In the genomic region with DNA sequence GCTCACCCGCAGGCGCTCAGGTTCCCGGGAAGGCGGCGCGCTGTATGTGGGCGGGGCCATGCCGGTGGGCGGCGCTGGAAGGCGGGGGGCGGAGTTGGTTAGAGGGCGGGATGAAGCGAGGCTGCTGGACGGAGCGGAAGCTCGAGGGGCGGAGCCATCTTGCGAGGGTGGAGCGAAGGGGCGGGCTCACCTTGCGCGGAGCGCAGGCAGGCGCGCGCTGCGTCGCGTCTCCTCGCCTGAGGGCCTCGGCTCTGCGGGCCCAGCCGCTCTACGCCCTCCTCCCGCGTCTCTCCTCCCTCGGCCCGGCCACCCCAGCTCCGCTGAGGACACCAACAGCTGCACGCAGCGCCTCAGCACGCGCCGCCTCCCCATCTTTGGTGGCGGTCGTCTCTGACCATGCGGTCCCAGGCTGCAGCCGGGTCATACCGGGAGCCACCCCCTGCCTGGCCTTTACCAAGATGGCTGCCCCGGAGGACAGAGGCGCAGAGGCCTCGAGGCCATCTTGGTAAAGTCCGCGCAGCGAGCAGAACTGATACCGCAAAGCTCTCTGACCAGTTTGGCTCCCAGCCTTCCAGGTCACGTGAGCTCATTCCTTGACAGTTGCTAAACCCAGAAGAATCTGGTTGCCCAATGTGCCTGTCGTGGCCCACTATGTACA, we compare ENCODE assay signal across 8 mouse cellular contexts. TPM values are rescaled to one million over a fixed set of nuclear protein-coding genes. Genes with fewer than 3 reads are reported as not detected.
DNase-seq lines count a peak whose midpoint lies in the region; ATAC-seq lines count a peak whose summit lies in the region.

A gene (minus strand): TSS at position 46 of the 658 bp plus-strand sequence.

- peak within 1 kb of the TSS; percentile 66 for H3K4me2 ChIP-seq in forebrain, embryonic 14.5 days (ENCODE audit: low read length)
- H3K4me2 ChIP-seq in neural tube, embryonic 15.5 days = peak within 1 kb of the TSS; percentile 63

- H3K27ac ChIP-seq in forebrain, embryonic 14.5 days (ENCODE audit: low read depth, low read length) = peak within 1 kb of the TSS; percentile 97
- H3K27ac ChIP-seq in neural tube, embryonic 15.5 days (replicated peaks) = peak within 1 kb of the TSS; percentile 99

- H3K36me3 ChIP-seq in forebrain, embryonic 14.5 days (ENCODE audit: control insufficient read depth, insufficient read depth, low read length) = no peaks in the 10 kb centered on the region
- H3K36me3 ChIP-seq in neural tube, embryonic 15.5 days = no peaks in the 10 kb centered on the region

- H3K4me1 ChIP-seq in forebrain, embryonic 14.5 days (ENCODE audit: control insufficient read depth, insufficient read depth, low read length) = no peaks in the 10 kb centered on the region
- peaks cover 7% of the 10 kb centered on the region; the same call in 1 of the 2 replicates for H3K4me1 ChIP-seq in neural tube, embryonic 15.5 days

- H3K9me3 ChIP-seq in forebrain, embryonic 14.5 days (replicated peaks; ENCODE audit: control insufficient read depth, low read length) = no peaks in the 10 kb centered on the region
- H3K9me3 ChIP-seq in neural tube, embryonic 15.5 days (replicated peaks) = no peaks in the 10 kb centered on the region

- H3K4me3 ChIP-seq in forebrain, embryonic 14.5 days (ENCODE audit: low read depth, low read length) = peak within 1 kb of the TSS; percentile 64
- H3K4me3 ChIP-seq in neural tube, embryonic 15.5 days (replicated peaks) = peak within 1 kb of the TSS; percentile 72

- peak; percentile 96 for DNase-seq in ES-CJ7 (ENCODE audit: low read depth, low spot score)
- DNase-seq in cerebellum, adult 11 months = peak; percentile 99
- peak; percentile 98 for DNase-seq in forebrain, embryonic 14.5 days (ENCODE audit: low spot score)
- DNase-seq in heart, postnatal 14 days = peak; percentile 99 to 100
- DNase-seq in layer of hippocampus, adult 11-12 months (ENCODE audit: low spot score) = peak; percentile 98
- DNase-seq in lung, adult 18-20 months = peak; percentile 99
- peak; percentile 99 for DNase-seq in testis, postnatal 14 days (ENCODE audit: low spot score)

- no peaks in the 10 kb centered on the region for H3K27me3 ChIP-seq in forebrain, embryonic 14.5 days (replicated peaks; ENCODE audit: control insufficient read depth, insufficient read depth, low read length)
- H3K27me3 ChIP-seq in neural tube, embryonic 15.5 days (replicated peaks) = no peaks in the 10 kb centered on the region

- WGBS in forebrain, embryonic 14.5 days = 0% methylated on average over 47 of the region's 59 CpGs
- under 1% methylated on average over 54 of the region's 59 CpGs for whole genome bisulfite sequencing in neural tube, embryonic 15.5 days

- H3K9ac ChIP-seq in forebrain, embryonic 14.5 days (ENCODE audit: low read length) = peak within 1 kb of the TSS; percentile 88
- peak within 1 kb of the TSS; percentile 97 for H3K9ac ChIP-seq in neural tube, embryonic 15.5 days (replicated peaks)

- ATAC-seq in forebrain, embryonic 14.5 days = peak; percentile 99
- ATAC-seq in neural tube, embryonic 15.5 days (ENCODE audit: low FRiP score) = peak; percentile 99

- intact Hi-C loops in heart, postnatal 14 days (cut with DNase I) = loop anchor here (2.0 kb wide), 1 partner anchor 33 kb away; no protein-coding TSS in a partner anchor

RNA-seq across cellular contexts. Expression of the gene that starts here (rescaled TPM):
- polyA plus RNA-seq in forebrain, embryonic 14.5 days (2014; fragmentation: Nextera tagmentation; extraction: Ambion mirVana) = 4.5 and 4.6 TPM in 2 replicates
- total RNA-seq in heart, postnatal 14 days (2021) = 1 to 10 TPM; 4.0 to 4.3 TPM
- 2.1 and 3.3 TPM in 2 replicates for polyA plus RNA-seq in neural tube, embryonic 15.5 days (2015; fragmentation: Nextera tagmentation; extraction: Ambion mirVana)

Comparison
In these comparisons a context has a peak if more than half of its experiments do, and no peak if none do; other contexts are left out.
1. Peak in every context shown above with its lines: DNase-seq, ATAC-seq, H3K4me3 ChIP-seq and H3K27ac ChIP-seq.